Mouse (Mus musculus) layer of hippocampus, postnatal 10 days (tissue): ENCODE results near the gene Sars. TPM values are rescaled to one million over a fixed set of nuclear protein-coding genes. Genes with fewer than 3 reads are reported as not detected.
A peak's percentile ranks its signal among the peaks of the same experiment; 100 is the strongest.

Source experiments
- DNase-seq, 2 experiments: peaks; one replicate each; pipeline ENCODE4 v3.0.0; 2021; ENCODE audit warnings: low spot score in 2 of 2
- long read RNA-seq: library from polyadenylated mRNA; stranded (forward); transcript quantifications from one replicate; pipeline ENCODE4 v2.0.0, GENCODE M21; 2023
- total RNA-seq, 2 experiments: library from RNA; stranded (reverse); gene quantifications; 2 replicates each; pipeline ENCODE4 v1.2.3; 2021

Sars gene
- 100 to 1,000 TPM; 215 TPM for total RNA-seq
- long read RNA-seq, transcript Sars-202 (12 exons, 1,866 nt): minor isoform, 28 of 201 reads
- long read RNA-seq, transcript Sars-201 (11 exons, 3,570 nt): major isoform, 123 of 201 reads
- long read RNA-seq, partial matches to known transcripts: 22 of 201 reads
- long read RNA-seq, other reads (novel, unspliced or antisense): 28 of 201 reads

DNA sequence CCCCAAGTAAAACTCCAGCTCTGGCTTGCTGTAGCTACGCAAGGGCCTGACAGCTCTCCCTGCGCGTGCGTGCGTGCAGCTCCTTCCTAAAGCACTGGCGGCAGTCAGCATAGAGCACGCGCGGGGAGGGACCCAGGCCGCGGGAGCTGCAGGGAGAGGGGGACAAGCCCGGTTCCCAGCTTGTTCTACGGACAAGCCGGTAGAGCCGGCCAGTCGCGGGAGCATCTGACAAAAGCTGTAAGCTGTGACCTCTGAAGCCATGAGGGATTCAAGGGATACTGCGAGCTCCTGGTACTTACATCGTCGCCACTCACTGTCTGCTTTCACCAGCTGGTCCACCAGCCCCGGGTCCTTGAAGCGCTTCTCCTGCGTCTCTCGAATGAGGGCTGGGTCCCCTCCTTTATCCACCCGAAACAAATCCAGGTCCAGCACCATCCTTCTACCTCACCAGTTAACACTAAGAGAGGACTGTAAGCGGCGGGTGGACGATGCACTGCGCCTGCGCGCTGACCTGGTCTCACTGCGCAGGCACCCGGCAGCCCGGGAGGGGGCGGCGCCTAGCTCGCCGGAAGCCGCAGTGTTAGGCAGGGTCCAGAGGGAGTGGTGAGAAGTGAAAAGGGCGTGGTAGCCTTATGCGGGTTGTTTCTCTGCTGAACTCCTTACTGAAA is at the start of gene Sars:
Gene Sars (minus strand): TSS at position 512 of the 668 bp plus-strand sequence.
- peak; percentile 83 to 90 for DNase-seq

DNA sequence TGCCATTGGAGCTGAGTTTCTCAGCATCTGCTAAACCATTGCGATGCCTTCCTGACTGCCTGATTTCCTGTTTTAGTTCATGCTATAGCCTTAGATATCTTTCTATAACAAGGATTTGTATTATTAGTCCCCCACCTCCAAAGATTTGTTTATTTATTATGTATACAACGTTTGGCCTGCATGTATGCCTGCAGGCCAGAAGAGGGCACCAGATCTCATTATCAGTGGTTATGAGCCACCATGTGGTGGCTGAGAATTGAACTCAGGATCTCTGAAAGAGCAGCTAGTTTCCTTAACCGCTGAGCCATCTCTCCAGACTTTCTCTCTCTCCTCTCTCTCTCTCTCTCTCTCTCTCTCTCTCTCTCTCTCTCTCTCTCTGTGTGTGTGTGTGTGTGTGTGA is 45.0 kb upstream of the Sars start:
- DNase-seq: no peak

DNA sequence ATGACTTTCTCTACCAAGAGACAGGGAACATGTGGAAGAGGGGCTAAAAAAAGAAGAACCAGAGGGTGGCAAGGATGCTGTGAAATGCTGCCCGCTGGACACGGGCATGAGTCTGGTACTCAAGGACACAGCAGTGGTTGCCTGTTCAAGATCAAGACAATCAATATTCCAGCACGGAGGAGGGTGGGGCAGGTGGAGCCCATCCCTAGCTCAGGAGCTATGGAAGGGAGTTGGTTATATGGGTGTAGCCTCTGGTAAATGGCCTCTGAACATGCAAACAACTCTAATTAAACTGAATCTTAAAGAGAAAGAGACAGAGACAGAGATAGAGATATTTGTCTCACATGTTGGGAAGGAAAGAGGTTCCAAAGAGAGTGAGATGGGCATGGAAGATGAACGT is 39.7 kb upstream of the Sars start:
- no peak for DNase-seq

DNA sequence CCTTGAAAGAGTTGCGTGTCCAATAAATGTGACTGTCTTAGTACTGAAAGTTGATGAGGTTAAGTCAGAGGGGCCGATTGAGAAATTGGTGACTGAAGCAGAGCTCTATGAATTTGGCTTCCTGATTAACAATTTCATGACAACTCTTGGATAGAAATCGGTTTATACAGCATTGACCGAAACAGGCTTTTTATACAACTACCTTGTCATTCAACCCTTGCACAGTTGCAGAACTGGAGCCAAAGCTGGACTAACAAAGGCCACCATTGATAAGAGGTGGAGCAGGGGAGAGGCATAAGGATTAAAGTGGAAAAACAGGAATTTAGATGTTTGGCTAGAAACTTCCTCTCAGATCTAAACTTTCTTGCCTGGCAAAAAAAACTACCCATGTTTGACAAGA is 33.8 kb upstream of the Sars start:
- no peak for DNase-seq

DNA sequence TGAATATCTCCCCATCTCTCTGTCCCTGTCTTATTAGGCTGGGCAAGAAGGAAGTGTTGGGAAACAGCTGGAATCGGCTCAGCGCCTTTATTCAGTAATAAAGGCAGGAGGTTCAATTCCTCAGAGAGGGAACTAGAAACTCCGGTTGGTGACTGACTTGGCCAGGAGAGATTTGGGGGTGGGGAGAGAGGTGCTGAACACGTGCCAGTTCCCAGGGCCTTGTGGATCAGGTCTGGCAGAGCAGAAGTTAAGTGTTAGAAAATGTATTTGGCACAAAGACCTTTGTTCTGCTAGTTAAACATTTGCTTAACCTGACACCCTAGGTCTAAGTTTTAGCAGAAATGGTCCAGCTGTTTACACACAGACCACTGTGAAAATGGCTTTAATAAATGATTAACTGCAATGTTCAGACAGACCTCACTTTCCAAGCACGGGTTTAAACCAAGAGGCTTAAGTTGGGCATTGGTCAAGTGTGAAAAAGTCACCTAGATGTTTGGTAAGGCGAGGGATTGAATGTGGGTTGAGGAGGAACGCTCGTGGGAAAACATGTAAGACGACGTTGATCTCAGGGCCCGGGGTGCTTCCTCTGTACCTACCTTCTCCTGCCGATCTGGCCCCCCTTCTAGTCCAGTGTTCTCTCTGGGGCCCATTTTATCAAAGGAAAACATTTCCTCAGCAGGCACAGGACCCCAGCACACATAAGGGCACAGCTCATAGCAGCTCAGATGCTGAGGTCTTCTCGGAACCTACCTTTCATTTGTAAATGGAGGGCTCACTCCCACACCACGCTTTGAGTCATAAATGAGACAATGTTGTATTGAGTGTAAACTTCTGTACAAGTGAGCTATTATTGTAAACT is 32.0 kb upstream of the Sars start:
- no peak for DNase-seq

DNA sequence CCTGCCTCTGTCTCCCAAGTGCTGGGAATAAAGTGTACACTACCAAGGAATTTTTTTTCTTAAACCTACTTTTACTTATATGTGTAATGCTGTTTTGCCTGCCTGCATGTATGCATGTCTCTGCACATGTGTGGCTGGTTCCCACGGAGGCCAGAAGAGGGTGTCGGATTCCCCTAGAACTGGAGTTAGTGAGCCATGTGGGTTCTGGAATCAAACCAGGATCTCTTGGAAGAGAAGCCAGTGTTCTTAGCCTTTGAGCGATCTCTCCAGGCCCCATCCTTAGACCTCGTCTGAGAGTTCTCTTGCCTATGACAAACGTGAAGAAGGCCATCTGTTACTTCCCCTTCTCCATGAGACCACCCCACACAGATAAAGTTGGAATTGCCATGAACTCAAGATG is 30.5 kb upstream of the Sars start:
- DNase-seq: no peak

DNA sequence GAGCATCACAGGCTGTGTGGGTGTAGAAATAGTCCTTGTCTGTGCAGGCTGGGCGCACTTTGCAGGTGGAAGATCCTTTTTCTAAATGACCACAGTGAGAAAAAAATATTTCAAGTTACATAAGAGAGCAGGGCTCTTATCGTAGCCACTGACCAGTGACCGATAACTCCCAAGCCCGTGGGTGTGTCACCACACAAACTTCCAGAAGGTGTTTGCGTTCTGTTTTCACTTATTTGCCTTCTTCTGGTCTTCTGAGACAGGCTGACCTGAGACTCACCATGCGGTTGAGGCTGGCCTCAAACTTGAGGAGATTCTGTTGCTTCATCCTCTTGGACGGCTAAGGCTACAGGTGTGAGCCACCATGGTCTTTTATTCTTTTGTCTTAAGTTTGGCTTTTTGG is 30.0 kb upstream of the Sars start:
- no peak for DNase-seq

DNA sequence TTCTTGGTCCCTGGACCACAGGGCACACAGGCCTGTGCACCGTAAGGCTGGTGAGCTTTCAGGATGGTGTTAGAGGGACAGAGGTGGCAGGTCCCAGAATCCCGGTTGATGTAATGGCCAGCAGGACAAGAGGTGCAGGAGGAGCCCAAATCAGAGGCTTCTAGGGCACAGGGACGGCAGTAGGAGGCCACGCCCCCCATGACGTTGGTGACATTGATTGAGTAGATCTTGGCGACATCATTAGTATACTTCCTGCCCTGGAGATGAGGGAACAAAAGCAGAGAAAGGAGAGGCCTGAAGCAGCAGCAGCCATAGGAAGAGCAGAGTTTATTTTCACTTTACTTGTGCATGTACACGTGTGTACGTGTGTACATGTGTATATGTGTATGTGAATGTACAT is 22.8 kb upstream of the Sars start:
- no peak for DNase-seq

DNA sequence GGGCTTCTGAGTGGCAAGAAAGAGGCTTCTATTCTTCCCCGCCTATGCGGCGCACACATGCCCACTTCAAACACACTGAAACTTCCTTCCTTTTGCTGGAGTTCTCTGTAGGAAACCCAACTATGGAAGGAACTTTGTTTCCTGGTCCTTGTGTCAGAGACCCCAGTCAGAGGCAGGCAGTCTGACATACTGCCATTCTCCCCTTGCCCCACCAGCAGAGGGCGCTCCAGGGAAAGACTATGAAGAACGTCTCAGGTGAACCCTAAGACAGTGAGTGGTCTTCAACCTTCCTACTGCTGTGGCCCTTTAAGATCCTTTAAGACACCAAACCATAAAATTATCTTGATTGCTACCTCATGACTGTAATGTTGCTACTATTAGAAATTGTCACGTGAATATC is 21.4 kb upstream of the Sars start:
- DNase-seq: peak; percentile 56 to 65

DNA sequence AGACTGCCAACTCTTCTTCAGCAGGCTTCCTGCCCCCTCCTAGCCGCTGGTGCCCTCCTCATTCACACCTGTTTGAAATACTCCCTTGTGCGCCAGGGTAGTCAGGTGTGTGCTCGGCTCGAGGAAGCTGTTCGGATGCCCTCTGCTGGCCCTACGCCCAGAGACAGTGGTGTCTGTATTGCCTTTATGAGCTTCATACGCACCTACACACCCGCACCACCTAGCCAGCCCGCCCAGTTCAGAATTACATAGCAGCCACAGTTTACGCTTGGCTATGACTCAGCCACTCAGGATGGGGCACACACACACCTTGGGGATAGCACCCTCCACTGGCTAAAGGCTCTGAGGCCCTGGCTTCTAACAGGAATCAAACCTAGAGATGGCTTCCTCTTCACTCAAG is 13.9 kb upstream of the Sars start:
- no peak for DNase-seq

DNA sequence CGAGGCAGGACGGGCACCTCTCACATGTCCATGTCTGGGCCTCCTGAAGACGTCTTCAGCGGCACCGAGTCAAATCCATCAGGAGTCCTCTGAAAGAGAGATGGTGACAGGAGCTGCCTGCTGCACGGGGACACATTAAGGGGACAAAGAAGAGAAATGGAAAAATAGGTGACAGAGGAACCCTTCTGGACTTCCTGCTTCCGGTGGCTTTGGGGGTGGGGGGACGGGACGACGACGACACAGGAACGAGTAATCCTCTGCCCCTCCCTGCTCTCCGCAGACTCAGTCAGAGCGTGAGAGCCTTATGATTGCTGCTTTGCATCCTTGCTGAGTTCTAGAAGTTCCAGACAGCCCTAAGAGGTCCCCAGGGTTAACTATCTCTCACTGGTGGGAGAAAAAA is 13.4 kb upstream of the Sars start:
- DNase-seq: no peak

DNA sequence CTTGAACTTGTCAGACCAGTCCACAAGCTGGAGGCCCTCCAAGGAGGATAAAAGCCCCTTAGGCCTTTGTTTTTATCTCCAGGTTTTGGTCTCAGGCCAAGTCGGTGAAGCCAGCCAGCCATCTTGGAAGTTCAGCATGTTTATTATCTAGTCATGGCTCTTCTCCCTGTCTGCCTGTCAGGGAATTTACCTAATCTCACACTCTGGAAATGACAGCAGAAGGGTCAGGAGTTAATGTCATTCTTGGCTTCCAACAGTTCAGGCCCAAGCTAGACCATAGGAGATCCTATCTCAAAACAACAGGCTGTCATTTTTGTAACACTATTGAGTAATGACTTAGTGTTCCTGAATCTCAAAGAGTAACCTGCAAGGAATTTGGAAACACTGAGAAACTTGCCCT is 9.2 kb upstream of the Sars start:
- no peak for DNase-seq

DNA sequence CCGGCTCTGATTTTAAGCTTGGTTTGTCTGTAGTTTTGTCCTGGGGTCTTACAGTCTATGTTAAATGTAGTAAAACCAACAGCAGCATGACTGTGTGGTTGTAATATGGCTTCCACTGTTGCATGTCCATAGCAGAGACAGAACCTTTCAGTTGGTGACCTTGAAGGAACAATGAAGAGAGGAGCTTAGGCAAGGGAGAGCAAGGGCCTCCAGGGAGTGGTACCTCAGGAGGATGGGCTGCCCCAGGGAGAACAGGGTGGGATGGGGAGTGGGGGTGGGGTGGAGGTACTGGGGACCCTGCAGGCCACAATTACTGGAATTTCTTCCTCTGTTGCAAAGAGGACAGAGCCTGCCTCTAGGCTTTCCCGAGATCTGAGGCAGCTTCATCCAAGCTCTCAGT is 7.0 kb upstream of the Sars start:
- no peak for DNase-seq

DNA sequence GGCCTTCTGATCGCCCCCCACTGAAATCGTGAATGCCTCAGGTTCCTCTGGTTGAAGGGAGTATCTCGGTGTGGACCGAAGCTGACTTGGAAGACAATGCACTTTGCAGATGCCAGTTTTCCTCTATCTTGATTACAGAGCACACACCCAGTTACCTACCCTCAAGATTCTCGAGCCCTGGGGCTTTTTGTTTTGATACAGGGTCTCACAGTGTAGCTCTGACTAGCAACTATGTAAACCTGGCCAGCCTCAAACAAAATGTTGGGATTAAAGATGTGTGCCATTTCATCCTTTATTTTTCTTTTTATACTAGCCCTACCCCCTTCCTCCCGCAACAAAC is 327 bp upstream of the Sars start:
- no peak for DNase-seq

DNA sequence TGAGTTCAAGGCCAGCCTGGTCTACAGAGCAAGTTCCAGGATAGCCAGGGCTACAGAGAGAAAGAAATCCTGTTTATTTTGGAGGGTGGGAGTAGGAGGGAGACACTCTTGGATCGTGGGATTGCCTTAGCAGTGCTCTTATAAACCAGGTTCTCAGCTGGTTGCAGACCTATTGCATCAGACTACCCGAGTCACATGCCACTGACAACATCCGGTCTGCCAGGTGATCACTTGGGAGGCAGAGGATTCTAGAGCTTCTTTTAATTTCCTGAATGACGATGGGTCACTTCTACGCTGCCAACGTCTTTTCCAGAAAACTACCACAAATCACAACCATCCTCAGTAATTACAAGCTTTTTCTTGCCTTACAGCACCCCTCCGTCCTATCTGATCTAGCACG is 980 bp downstream of the Sars start:
- DNase-seq: no peak

DNA sequence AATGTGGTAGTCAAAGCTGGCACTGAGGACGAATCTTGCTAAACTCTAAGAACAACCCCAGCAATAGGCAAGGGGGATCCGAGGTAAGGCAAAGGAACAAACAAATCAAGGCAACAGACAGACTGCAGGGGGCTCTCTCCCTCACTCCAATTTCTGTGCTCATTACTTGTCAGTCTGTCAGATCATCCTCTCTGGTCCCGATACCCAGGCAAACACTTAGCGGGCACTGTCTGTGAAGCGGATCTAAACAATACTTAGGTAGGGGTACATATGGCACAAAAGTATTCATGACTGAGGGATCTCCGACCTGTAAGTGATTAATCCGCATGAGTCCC is 8.7 kb downstream of the Sars start:
- DNase-seq: no peak

DNA sequence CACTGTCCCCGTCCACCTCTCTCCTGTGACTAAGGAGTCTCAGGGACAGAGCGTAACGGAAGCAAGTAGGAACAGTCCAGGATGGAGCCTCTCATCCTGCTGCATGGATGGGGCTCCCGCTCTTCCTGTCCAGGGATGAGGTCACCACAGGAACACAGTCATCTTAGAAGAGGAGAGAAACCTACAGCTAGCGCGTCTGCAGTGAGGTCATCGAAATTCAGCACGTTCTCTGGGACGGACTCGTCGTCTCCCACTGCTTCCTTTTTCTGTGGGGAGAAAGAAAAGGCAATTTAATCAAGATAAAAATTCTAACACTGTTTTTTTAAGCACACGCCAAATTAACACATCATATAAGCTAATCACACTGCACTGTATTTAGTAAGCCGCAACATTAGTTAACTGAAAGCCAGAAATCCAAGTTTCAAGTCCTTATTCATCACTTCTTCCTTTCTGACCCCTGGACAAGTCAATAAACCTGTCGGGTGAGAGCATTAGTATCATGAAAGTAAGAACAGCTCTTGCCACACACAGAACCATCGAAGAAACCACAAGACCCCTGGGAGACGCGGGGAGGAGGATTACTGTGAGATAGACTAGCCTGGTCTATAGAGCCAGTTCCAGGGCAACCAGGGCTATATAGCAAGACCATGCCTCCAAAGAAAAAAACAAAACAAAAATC is 9.2 kb downstream of the Sars start:
- no peak for DNase-seq

DNA sequence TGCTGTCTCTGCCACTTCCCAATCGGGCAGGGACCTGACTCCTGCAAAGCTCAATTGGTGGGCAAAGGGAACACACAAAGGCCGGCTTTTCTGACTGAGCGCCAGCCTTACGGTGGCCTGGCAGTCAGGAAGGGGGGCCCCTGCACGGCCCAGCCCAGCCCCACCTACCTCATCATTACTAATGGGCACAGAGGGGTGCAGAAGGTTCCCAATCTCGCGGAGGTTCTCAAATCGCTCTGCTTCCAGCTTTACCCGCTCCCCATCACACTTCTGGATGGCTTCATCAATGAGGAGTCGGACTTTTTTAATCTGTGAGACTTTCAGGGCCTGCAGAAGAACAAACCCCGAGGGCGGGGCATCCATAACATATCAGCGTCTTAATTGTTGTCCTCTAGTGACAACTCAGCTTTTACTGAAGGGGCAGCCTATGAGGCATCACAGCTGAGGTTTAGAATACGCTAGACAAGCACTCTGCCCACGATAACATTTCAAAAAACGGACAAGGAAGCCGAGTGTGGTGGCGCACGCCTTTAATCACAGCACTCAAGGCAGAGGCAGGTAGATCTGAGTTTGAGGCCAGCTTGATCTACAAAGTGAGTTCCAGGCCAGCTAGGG is 11.0 kb downstream of the Sars start:
- DNase-seq: no peak

DNA sequence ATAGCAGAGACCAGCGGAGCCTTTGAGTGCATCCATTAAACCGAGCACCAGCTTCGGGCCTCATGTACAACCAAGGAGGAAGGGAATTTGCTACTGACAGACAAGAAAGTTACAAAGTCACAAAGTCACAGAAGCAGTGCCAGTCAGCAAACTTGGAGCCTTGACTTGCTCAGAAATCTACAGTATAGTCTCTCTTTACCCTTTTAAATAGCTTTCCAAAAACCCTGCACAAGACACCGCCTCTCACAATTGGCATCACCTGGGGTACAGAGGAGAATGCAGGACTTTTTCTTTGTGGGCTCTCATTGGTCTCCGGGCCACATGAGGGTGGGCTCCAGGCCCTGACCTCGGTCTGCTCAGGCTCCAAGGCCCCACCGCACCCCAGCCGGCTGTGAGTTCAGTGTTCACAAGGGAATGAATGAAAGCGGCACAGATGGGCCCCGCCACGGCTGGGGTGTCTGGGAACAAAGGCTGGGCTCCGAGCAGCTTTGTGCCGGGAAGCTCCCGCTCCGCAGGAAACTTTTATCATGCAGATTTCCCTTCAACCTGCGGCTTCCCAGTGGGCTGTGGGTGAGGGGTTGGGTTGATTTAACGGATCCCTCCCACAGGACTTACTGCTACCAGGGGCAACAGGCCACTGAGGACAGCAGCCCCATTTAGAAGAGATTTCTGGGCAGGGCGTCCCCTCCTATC is 11.7 kb downstream of the Sars start:
- no peak for DNase-seq

DNA sequence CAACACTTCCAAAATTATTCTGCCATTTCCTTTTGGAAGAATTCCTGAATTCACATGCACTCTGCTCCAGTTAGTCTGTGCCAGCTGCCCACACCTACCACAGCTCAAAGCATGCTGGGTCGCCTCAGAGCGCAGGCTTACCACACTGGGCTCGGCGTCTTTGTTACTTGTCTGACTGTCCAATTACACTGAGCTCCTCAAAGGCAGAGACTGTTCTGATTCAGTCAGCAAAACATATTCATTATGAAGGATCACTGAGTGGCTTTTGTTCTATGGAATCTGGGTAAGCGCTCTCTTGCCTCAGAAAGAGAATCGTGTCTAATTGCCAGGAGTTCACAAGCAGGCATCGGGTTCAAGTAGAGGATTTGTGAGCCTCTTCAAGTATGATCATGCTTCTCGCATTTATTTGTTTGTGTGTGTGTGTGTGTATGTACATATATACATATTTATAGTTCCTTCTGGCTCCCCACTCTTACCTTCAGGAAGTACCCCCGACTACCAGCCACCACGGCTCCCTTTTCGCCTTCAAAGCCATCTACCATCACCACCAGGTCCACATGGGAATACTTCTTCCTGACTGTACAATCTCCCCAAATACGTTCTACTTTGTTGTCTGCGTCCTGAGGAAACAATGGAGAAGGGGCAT is 12.3 kb downstream of the Sars start:
- no peak for DNase-seq

DNA sequence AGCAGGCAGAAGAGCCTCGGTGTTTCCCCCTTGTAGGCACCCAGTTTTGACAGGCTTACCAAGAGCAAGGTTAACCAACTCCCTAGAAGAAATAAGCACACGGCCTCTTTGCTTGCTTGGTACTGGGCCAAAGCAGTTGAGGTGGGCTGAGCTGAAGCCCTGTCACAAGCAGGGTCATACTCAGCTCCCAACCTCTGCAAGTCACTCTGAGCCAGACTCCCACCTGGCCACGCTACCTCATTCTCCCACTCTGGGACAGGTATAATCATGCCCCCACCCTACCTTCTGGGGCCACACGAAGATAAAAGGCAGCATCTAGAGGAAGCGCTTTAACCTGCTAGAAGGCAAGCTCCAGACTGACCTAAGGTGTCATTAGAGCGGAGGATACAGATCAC is 19.4 kb downstream of the Sars start:
- DNase-seq: no peak
